Comparison of ENCODE assay signal across 27 mouse cellular contexts in genomic region chr5:143721962-143722361, GRCm38 (mm10). TPM values are rescaled to one million over a fixed set of nuclear protein-coding genes. Genes with fewer than 3 reads are reported as not detected.
DNase-seq lines count a peak whose midpoint lies in the region; ATAC-seq and TF ChIP-seq lines count a peak whose summit lies in the region.
"Had no signal": no experiment of that assay in that cellular context is flagged by ENCODE, and none has a peak within 500 bp of the region (broad histone marks: within the 10 kb centered on the region; RNA-seq: fewer than 3 reads in every experiment).

No protein-coding gene starts in this region.

- no peaks in the 10 kb centered on the region for H3K4me1 ChIP-seq in forebrain, postnatal 0 days (ENCODE audit: insufficient read depth)
- no peaks in the 10 kb centered on the region for H3K4me1 ChIP-seq in forebrain, embryonic 12.5 days
- H3K4me1 ChIP-seq in liver, embryonic 12.5 days, result peaks cover 12% of the 10 kb centered on the region
- H3K4me1 ChIP-seq: embryonic facial prominence, embryonic 13.5 days; embryonic facial prominence, embryonic 15.5 days had no signal

- H3K9me3 ChIP-seq in forebrain, postnatal 0 days (ENCODE audit: low read length), result no peaks in the 10 kb centered on the region
- H3K9me3 ChIP-seq in forebrain, embryonic 12.5 days, result no peaks in the 10 kb centered on the region
- H3K9me3 ChIP-seq in liver, embryonic 12.5 days (replicated peaks), result no peaks in the 10 kb centered on the region
- H3K9me3 ChIP-seq: embryonic facial prominence, embryonic 13.5 days; embryonic facial prominence, embryonic 15.5 days; G1E had no signal

- 76% methylated on average over 7 of the region's 7 CpGs for WGBS in forebrain, postnatal 0 days
- WGBS in forebrain, embryonic 12.5 days, result 96% methylated on average over 7 of the region's 7 CpGs
- WGBS in liver, embryonic 12.5 days (ENCODE audit: insufficient replicate concordance), result 82% methylated on average over 7 of the region's 7 CpGs

- H3K4me3 ChIP-seq in forebrain, postnatal 0 days (ENCODE audit: low read depth, low read length), result no peak overlapping the region
- no peak overlapping the region for H3K4me3 ChIP-seq in forebrain, embryonic 12.5 days (replicated peaks)
- no peak overlapping the region for H3K4me3 ChIP-seq in liver, embryonic 12.5 days
- H3K4me3 ChIP-seq: embryonic facial prominence, embryonic 13.5 days; embryonic facial prominence, embryonic 15.5 days had no signal

- no peak overlapping the region for H3K4me2 ChIP-seq in forebrain, postnatal 0 days (ENCODE audit: low read depth)
- no peak overlapping the region for H3K4me2 ChIP-seq in forebrain, embryonic 12.5 days
- no peak overlapping the region for H3K4me2 ChIP-seq in liver, embryonic 12.5 days
- H3K4me2 ChIP-seq: embryonic facial prominence, embryonic 13.5 days; embryonic facial prominence, embryonic 15.5 days had no signal

- peaks cover 90% of the 10 kb centered on the region for H3K36me3 ChIP-seq in forebrain, postnatal 0 days (ENCODE audit: insufficient read depth)
- H3K36me3 ChIP-seq in forebrain, embryonic 12.5 days (replicated peaks), result peaks cover 98% of the 10 kb centered on the region
- H3K36me3 ChIP-seq in liver, embryonic 12.5 days, result peaks cover 97% of the 10 kb centered on the region

- peak; percentile 64 for DNase-seq in forebrain, postnatal 0 days
- no peak for DNase-seq in liver
- DNase-seq in brain, embryonic 18.5 days (ENCODE audit: low read depth, low spot score), result peak; percentile 10
- no peak for DNase-seq in ovary, postnatal 36 days (ENCODE audit: low spot score)
- DNase-seq: adrenal gland, adult 8-10 months; adrenal gland, postnatal 14 days; adrenal gland, postnatal 36 days; B cell, adult 2 months; cerebellum, adult 11 months; cerebellum, adult 18-20 months; cerebellum, adult 8-10 months; cerebellum, adult 9-11 months; cerebellum, postnatal 14 days; cerebellum, postnatal 36 days; embryo, embryonic 11 days had no signal

- TF ChIP-seq CTCF in forebrain, postnatal 0 days (IDR thresholded peaks at IDR 0.05; ENCODE audit: low read depth), result peak; percentile 41; the same call in 1 of the 2 replicates

- ATAC-seq in forebrain, postnatal 0 days, result peak; percentile 77
- ATAC-seq in forebrain, embryonic 12.5 days (ENCODE audit: low FRiP score), result no peak
- ATAC-seq in liver, embryonic 12.5 days, result 0 out of 2 replicates have a peak, but pooled peaks have one; percentile 40
- peak; percentile 27; the same call in 1 of the 2 replicates for ATAC-seq in megakaryocyte-erythroid progenitor cell, adult 5-6 weeks (replicated peaks; ENCODE audit: low FRiP score, low TSS enrichment, poor library complexity, severe bottlenecking)
- ATAC-seq: activated CD4-positive, CD25-positive, alpha-beta regulatory T cell, adult 4 months; CD4-positive, CD25-positive, alpha-beta regulatory T cell, adult 4 months; forebrain, embryonic 14.5 days; forebrain, embryonic 16.5 days; Patski had no signal

- H3K9ac ChIP-seq in forebrain, postnatal 0 days, result no peak overlapping the region
- no peak overlapping the region for H3K9ac ChIP-seq in forebrain, embryonic 12.5 days
- H3K9ac ChIP-seq in liver, embryonic 12.5 days, result no peak overlapping the region
- H3K9ac ChIP-seq: embryonic facial prominence, embryonic 13.5 days; embryonic facial prominence, embryonic 15.5 days had no signal

- no peak overlapping the region for H3K27ac ChIP-seq in forebrain, postnatal 0 days (ENCODE audit: low read depth, low read length)
- H3K27ac ChIP-seq in forebrain, embryonic 12.5 days, result no peak overlapping the region
- H3K27ac ChIP-seq in liver, embryonic 12.5 days, result no peak overlapping the region
- H3K27ac ChIP-seq: embryonic facial prominence, embryonic 13.5 days; embryonic facial prominence, embryonic 15.5 days had no signal

- H3K27me3 ChIP-seq in forebrain, postnatal 0 days (ENCODE audit: insufficient read depth, low read length), result no peaks in the 10 kb centered on the region
- H3K27me3 ChIP-seq in forebrain, embryonic 12.5 days, result no peaks in the 10 kb centered on the region
- no peaks in the 10 kb centered on the region for H3K27me3 ChIP-seq in liver, embryonic 12.5 days (replicated peaks)
- H3K27me3 ChIP-seq: CH12.LX; embryonic facial prominence, embryonic 13.5 days; embryonic facial prominence, embryonic 15.5 days; Patski had no signal

RNA-seq across cellular contexts. Expression of gene Usp42, which starts 10.1 kb away (rescaled TPM):
- total RNA-seq in forebrain, postnatal 0 days (2014; rRNA removed), result 21.3 and 25.1 TPM in 2 replicates
- polyA plus RNA-seq in forebrain, postnatal 0 days (2015; fragmentation: Nextera tagmentation; extraction: Ambion mirVana), result 10.7 and 16.8 TPM in 2 replicates
- 33.0 and 34.5 TPM in 2 replicates for polyA plus RNA-seq in forebrain, embryonic 12.5 days (2016; fragmentation: Nextera tagmentation; extraction: Ambion mirVana)
- polyA plus RNA-seq in liver, embryonic 12.5 days (2016; fragmentation: Nextera tagmentation; extraction: Ambion mirVana), result 8.0 and 8.4 TPM in 2 replicates
- total RNA-seq in megakaryocyte-erythroid progenitor cell, adult 5-6 weeks (2014; fragmentation: Nextera tagmentation), result 11.0 and 15.7 TPM in 2 replicates
- total RNA-seq in megakaryocyte-erythroid progenitor cell, adult 5-6 weeks (2017), result 9.2 and 18.7 TPM in 2 replicates

Comparison
In these comparisons a context has a peak if more than half of its experiments do, and no peak if none do; other contexts are left out.
1. DNase-seq: peak in forebrain, postnatal 0 days (single experiment) and brain, embryonic 18.5 days (single experiment); none in liver (single experiment) and ovary, postnatal 36 days (single experiment).